Mouse (Mus musculus) cerebellum, postnatal 10 days (tissue): ENCODE data around the gene Trp53i11.

Experiments used
- DNase-seq, 2 experiments: peaks; one replicate each; pipeline ENCODE4 v3.0.0; 2021; ENCODE audit warnings: mixed read lengths in 2 of 2

Trp53i11 gene

GRCm38 (mm10) chr2:93172460-93172859 lies 14.9 kb upstream of the Trp53i11 start:
- DNase-seq = no peak

- peak in 1 of 2 experiments; percentile 61 for DNase-seq
Measured at GRCm38 (mm10) chr2:93174159-93174558, 13.2 kb upstream of the Trp53i11 start.

GRCm38 (mm10) chr2:93175278-93175677 lies 12.1 kb upstream of the Trp53i11 start:
- DNase-seq = no peak

GRCm38 (mm10) chr2:93175721-93176120 lies 11.6 kb upstream of the Trp53i11 start:
- peak; percentile 54 to 59 for DNase-seq

- DNase-seq = peak; percentile 87 to 89
Measured at GRCm38 (mm10) chr2:93176193-93176798, 11.1 kb upstream of the Trp53i11 start.

- DNase-seq = peak; percentile 94 to 96
Measured at GRCm38 (mm10) chr2:93176871-93177667, 10.3 kb upstream of the Trp53i11 start.

GRCm38 (mm10) chr2:93177668-93178312 lies 9.6 kb upstream of the Trp53i11 start:
- DNase-seq = peak; percentile 77 to 78

GRCm38 (mm10) chr2:93178313-93178677 lies 9.1 kb upstream of the Trp53i11 start:
- DNase-seq = no peak

- DNase-seq = no peak
Measured at GRCm38 (mm10) chr2:93179603-93180002, 7.7 kb upstream of the Trp53i11 start.

- no peak for DNase-seq
Measured at GRCm38 (mm10) chr2:93180077-93180844, 7.1 kb upstream of the Trp53i11 start.

- no peak for DNase-seq
Measured at GRCm38 (mm10) chr2:93182859-93183258, 4.5 kb upstream of the Trp53i11 start.

- DNase-seq = peak; percentile 58 to 70
Measured at GRCm38 (mm10) chr2:93188020-93188760, 842 bp downstream of the Trp53i11 start.

- DNase-seq = peak; percentile 76 to 82
Measured at GRCm38 (mm10) chr2:93188761-93189458, 1.6 kb downstream of the Trp53i11 start.

- DNase-seq = no peak
Measured at GRCm38 (mm10) chr2:93190771-93191487, 3.6 kb downstream of the Trp53i11 start.

GRCm38 (mm10) chr2:93191488-93192181 lies 4.3 kb downstream of the Trp53i11 start:
- DNase-seq = peak in 1 of 2 experiments; percentile 26

GRCm38 (mm10) chr2:93192182-93192560 lies 4.8 kb downstream of the Trp53i11 start:
- DNase-seq = no peak

- peak in 1 of 2 experiments; percentile 39 for DNase-seq
Measured at GRCm38 (mm10) chr2:93192671-93193080, 5.3 kb downstream of the Trp53i11 start.

- no peak for DNase-seq
Measured at GRCm38 (mm10) chr2:93193806-93194205, 6.5 kb downstream of the Trp53i11 start.

GRCm38 (mm10) chr2:93198846-93199245 lies 11.5 kb downstream of the Trp53i11 start:
- DNase-seq = peak; percentile 98 to 99

- DNase-seq = peak; percentile 81 to 84
Measured at GRCm38 (mm10) chr2:93199531-93199974, 12.2 kb downstream of the Trp53i11 start.
